Mouse (Mus musculus) embryonic facial prominence, embryonic 10.5 days (tissue): ENCODE data around the gene Prkce. TPM values are rescaled to one million over a fixed set of nuclear protein-coding genes. Genes with fewer than 3 reads are reported as not detected.

ENCODE experiments used
- polyA plus RNA-seq: library from polyadenylated mRNA; unstranded; fragments of >200 nt; fragmentation: Nextera tagmentation; extraction: Ambion mirVana; gene quantifications from 2 replicates; pipeline ENCODE4 v1.2.1, GENCODE M21; 2016

Prkce gene
- polyA plus RNA-seq, 1 experiment from 2014 or later: 4.2 TPM

Other genes starting within 250 kb of the Prkce start
- gene Srbd1, start 22.6 kb upstream of the Prkce start, polyA plus RNA-seq: 24.4 and 24.5 TPM in 2 replicates